Mouse (Mus musculus) E14TG2a.4 (cell line): Measurements from ENCODE around the gene Klf12.

Experiments
- H3K27me3 ChIP-seq: 2 replicates; pipeline ENCODE4 v1.6.1; 2014; ENCODE audit warnings: low read length, control low read depth; ENCODE audit not compliant: insufficient read depth
- H3K36me3 ChIP-seq: 2 replicates; pipeline ENCODE4 v1.6.1; 2014; ENCODE audit warnings: low read length, control low read depth; ENCODE audit not compliant: insufficient read depth
- H3K4me1 ChIP-seq: replicated peaks from 2 replicates; pipeline ENCODE4 v1.6.1; 2014; ENCODE audit warnings: low read depth, low read length, control low read depth
- H3K4me3 ChIP-seq: replicated peaks from 2 replicates; pipeline ENCODE4 v1.5.1; 2014; ENCODE audit warnings: mild to moderate bottlenecking, low read length
- H3K9me3 ChIP-seq: 2 replicates; pipeline ENCODE4 v1.6.1; 2014; ENCODE audit warnings: low read length, control low read depth
- CTCF ChIP-seq: conservative IDR thresholded peaks from 2 replicates; pipeline ENCODE4 v1.5.1; 2014; ENCODE audit warnings: low read length
- NANOG ChIP-seq: IDR thresholded peaks from 2 replicates; pipeline ENCODE4 v1.6.1; 2014; ENCODE audit warnings: borderline replicate concordance, low read length, mixed read lengths
- POU5F1 ChIP-seq: IDR thresholded peaks from 2 replicates; pipeline ENCODE4 v1.6.1; 2014; ENCODE audit warnings: low read length, borderline replicate concordance

Klf12 gene

DNA sequence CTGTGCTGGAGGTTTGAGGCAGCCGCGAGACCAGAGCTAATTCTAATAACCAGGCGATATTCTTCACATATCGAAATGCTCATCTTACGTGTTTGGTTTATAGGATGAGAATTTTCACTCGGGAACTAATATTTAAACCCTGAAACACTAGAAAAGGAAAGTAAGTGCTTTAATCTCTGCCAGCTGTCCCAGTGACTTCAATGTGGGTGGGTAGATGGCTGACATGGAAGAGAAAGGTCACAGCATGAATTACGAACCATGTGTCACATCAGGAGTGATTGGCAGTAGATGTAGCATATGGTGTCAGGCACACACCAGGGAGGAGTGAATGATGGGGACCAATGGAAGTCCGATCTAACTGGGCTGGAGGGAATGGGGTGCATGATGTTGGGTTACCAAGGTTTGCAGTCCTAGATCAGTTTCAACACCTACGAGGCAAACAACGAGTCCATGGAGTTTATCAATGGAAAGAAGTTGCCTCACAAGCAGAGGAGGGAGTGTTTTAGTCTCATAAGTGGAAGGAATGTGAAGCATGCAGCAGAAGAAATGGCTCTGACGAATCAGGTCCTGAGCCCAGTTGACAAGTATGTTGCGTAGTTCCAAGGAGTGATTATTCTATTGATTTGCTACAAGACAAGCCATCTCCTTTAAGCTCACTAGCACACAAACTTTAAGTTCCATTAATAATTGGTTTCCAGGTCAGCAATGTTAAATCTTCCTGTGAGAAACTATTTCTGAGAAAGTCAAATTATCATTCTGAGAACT is 211.9 kb downstream of the Klf12 start:
- H3K4me1 ChIP-seq: no peaks in the 10 kb centered on the region
- H3K9me3 ChIP-seq: no peaks in the 10 kb centered on the region
- no peaks in the 10 kb centered on the region for H3K36me3 ChIP-seq
- H3K4me3 ChIP-seq: no peak overlapping the region
- no peaks in the 10 kb centered on the region for H3K27me3 ChIP-seq
- TF ChIP-seq POU5F1 (no peak), CTCF (no peak), NANOG (no peak)

DNA sequence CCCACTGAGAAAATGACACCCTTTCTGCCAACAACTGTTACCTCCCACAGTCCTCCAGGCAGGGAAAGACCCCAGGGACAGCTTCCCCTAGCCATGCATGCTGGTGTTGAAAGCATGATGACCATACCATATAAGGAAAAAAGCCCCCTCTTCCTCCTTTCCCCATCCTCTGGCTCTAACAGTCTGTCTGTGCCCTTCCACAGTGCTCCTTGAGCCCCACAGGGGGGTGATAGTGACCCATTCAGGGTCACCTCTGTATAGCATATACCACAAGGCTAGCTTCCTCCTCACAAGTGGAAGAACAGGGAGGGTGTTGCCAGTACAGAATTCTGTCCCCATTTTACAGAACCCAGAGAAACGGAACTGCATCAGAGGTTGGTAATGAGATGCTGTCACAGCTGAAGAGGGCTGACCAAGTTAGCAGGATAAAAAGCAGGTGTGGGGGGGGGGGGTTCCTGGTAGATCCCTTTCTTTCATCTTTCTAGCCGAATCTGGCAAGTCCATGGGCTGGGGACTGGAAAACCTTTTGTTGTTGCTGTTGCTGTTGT is 214.9 kb downstream of the Klf12 start:
- TF ChIP-seq NANOG: no peak
- no peak for TF ChIP-seq POU5F1
- TF ChIP-seq CTCF: no peak
- H3K4me3 ChIP-seq: no peak overlapping the region
- no peaks in the 10 kb centered on the region for H3K27me3 ChIP-seq
- H3K9me3 ChIP-seq: no peaks in the 10 kb centered on the region
- no peaks in the 10 kb centered on the region for H3K36me3 ChIP-seq
- no peaks in the 10 kb centered on the region for H3K4me1 ChIP-seq

DNA sequence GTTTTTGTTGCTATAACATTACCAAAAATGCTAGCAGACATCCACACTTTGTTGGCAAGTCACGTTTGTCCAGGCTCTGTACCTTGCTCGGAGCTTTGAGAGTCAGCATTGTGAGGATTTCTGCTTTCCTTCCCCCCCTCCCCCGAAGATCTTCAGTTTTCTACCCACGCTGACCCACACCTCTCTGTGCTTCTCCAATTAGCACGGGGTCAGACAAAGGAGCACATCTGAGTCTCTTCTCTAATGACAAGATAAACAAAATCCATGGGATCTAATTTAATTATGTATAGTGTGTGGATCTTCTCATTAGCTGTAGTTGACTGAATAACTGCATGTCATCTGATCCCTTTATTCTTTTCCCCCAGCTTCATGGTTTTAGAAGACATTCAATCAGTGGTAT is 215.8 kb downstream of the Klf12 start:
- H3K27me3 ChIP-seq: no peaks in the 10 kb centered on the region
- no peak overlapping the region for H3K4me3 ChIP-seq
- no peaks in the 10 kb centered on the region for H3K4me1 ChIP-seq
- TF ChIP-seq NANOG (no peak), CTCF (no peak), POU5F1 (no peak)
- no peaks in the 10 kb centered on the region for H3K9me3 ChIP-seq
- no peaks in the 10 kb centered on the region for H3K36me3 ChIP-seq

DNA sequence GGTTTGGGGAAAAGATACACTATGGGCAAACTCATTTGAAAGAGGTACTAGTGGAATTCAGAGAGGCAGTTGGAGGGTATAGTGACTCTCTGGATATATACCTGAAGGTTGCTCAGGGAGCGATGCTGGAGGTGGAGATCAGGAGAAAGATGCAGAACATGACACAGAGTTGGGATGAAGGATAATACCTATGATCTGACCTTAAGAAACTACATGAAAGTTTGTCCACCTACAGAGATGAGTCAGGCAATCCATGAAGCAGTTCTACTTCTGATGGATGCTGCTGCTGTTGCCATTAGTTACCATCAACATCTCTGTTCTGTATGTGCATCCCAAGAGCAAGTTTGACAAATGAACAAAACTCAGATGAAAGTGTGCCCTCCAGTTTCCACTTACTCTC is 222.0 kb downstream of the Klf12 start:
- H3K9me3 ChIP-seq: no peaks in the 10 kb centered on the region
- no peaks in the 10 kb centered on the region for H3K27me3 ChIP-seq
- no peaks in the 10 kb centered on the region for H3K4me1 ChIP-seq
- TF ChIP-seq POU5F1 (no peak), NANOG (no peak), CTCF (no peak)
- H3K4me3 ChIP-seq: no peak overlapping the region
- H3K36me3 ChIP-seq: no peaks in the 10 kb centered on the region

DNA sequence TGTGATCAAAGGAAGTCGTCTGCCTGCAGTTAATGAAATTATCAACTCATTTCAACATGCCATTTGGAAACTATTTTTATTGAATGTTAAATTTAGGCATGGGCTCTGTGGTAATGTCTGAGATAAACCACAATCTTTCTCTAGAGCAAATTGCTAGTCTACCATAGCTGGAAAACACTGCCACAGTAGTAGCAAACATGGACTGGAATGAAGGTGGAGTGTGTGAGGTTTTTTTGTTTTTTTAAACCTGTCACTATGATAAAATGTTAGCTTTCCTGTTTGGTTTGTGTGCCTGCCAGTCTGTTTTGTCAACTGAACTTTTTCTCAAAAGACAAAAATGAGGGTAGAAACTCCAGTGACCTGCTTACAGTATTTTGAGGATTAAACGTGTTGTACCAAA is 230.3 kb downstream of the Klf12 start:
- no peak for TF ChIP-seq NANOG
- TF ChIP-seq POU5F1: no peak
- TF ChIP-seq CTCF: no peak
- no peaks in the 10 kb centered on the region for H3K4me1 ChIP-seq
- H3K36me3 ChIP-seq: peaks cover 8% of the 10 kb centered on the region
- H3K9me3 ChIP-seq: peaks cover 10% of the 10 kb centered on the region
- H3K4me3 ChIP-seq: no peak overlapping the region
- H3K27me3 ChIP-seq: no peaks in the 10 kb centered on the region

DNA sequence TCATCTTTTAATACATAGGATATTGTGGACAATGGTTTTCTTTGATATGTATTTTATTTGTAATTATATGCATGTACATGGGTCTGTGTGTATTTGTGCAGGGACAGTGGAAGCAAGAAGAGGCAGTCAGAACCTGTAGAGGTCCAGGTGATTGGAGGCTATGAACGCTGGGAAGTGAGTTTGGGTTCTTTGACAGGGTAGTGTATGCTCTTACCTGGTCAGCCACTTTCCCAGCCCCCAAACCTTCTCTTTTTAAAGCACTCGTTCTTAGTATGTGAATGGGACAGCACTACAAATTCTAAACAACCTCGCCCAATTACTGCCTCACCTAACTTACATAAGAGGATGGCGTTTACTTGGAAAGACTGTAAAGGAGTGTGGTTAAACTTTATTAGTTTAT is 231.0 kb downstream of the Klf12 start:
- Histone ChIP-seq H3K4me3 (no peak overlapping the region), H3K36me3 (peaks cover 8% of the 10 kb centered on the region), H3K9me3 (peaks cover 10% of the 10 kb centered on the region), H3K4me1 (no peaks in the 10 kb centered on the region), H3K27me3 (no peaks in the 10 kb centered on the region)
- no peak for TF ChIP-seq POU5F1
- no peak for TF ChIP-seq CTCF
- TF ChIP-seq NANOG: no peak

DNA sequence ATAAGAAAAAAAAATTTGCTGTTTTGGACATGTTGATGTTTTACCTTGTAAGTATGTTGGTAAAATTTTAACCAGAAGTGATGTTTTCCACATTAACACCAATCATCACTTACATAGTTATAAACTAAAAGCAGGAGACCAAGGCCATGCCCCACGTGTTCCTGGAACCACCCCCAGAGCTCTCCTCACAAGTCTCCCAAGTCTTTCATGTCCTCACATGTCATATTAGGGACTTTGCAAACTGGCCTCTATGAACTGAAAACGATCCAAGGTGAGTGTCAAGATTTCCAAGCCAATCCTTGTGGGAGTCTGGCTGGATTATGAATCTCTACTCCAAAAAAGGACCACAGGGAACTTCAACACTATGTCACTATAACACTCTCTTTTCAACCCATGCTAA is 231.6 kb downstream of the Klf12 start:
- no peaks in the 10 kb centered on the region for H3K27me3 ChIP-seq
- TF ChIP-seq POU5F1 (no peak), CTCF (no peak), NANOG (no peak)

DNA sequence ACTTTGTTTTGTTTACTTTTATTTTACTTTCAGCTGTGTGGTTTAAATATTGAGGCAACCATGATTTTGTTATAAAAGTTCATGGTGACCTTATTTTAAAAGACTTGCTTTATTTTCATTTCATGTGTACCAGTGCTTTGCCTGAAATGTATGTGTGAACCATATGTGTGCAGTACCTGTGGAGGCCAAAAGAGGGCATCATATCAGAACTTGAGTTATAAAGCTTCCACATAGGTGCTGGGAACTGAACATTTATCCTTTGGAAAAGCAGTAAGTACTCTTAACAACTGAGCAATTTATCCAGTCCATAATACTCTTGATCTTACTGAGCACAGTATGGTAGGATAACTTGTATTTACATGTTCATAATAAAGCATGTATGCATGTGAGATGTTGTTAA is 239.0 kb downstream of the Klf12 start:
- no peak for TF ChIP-seq NANOG
- TF ChIP-seq CTCF: peak; percentile 71
- H3K4me1 ChIP-seq: no peaks in the 10 kb centered on the region
- H3K27me3 ChIP-seq: no peaks in the 10 kb centered on the region
- H3K4me3 ChIP-seq: no peak overlapping the region
- H3K9me3 ChIP-seq: no peaks in the 10 kb centered on the region
- H3K36me3 ChIP-seq: no peaks in the 10 kb centered on the region

More for the DNA sequence above, 231.6 kb downstream of the Klf12 start:
- Histone ChIP-seq H3K4me3 (no peak overlapping the region), H3K9me3 (peaks cover 10% of the 10 kb centered on the region), H3K36me3 (peaks cover 8% of the 10 kb centered on the region), H3K4me1 (no peaks in the 10 kb centered on the region)
